Mouse (Mus musculus): ENCODE measurements around the gene Olfr764-ps1.
"Not testable (repeated sequence)": the region's sequence is repeated elsewhere in the genome, so short reads cannot be mapped to it uniquely, and the experiment has no call there.

Gene Olfr764-ps1

GRCm38 (mm10) chr10:129039796-129040195 is at the start of gene Olfr764-ps1:
Gene Olfr764-ps1 (minus strand): TSS chr10:129039896.
- no peak for DNase-seq (ENCODE audit: low spot score in 2 of 2)

GRCm38 (mm10) chr10:129082810-129083209 is 43.1 kb upstream of the Olfr764-ps1 start, which contains the start of gene Olfr767:
Gene Olfr767 (minus strand): TSS chr10:129082910.
- DNase-seq (ENCODE audit: low spot score in 2 of 2), result not testable (repeated sequence)

DNA sequence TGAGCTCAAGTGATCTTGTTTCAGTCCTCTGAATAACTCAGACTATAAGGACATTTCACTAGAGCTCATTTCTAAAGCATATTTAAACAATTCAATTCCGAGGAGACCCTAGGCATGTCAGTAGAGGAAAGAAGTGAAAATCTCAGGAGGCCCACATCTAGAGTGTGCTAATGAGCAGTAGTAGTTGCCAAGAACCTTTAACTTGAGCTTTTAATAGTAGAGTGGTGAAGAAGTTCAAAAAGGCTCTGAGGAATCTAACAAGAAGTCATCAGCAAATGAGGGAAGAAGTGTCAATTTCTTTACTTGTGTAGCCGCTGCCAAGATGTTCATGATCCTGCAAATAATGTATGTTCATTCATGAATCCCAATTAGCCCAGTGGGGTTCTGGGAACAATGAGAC is 29.2 kb upstream of the Olfr764-ps1 start, which contains the start of gene Olfr766-ps1:
Gene Olfr766-ps1 (minus strand): TSS at position 101 of the 400 bp plus-strand sequence.
- no peak for DNase-seq (ENCODE audit: low spot score in 2 of 2)

DNA sequence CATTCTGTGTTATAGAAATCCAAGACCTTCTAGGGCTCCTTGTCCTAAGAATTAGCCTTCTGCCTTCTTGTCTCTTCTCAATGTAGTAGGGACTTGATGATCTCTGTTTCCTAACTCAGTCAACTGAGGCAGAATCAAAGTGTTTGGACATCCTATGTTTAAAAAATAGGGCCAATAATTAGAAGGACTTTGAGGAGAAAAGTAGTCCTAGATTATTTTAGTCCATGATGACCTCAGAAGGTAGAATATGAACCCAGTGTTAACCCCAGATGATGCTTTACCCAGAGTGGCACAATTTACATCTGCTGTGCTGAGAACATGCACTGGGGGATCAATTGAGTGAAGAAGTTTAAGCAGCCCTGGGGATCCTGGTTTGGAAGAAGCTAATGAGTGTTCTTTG is 10.2 kb upstream of the Olfr764-ps1 start, which contains the start of gene Olfr765:
Gene Olfr765 (minus strand): TSS at position 101 of the 400 bp plus-strand sequence.
- DNase-seq (ENCODE audit: low spot score in 2 of 2), result not testable (repeated sequence)

DNA sequence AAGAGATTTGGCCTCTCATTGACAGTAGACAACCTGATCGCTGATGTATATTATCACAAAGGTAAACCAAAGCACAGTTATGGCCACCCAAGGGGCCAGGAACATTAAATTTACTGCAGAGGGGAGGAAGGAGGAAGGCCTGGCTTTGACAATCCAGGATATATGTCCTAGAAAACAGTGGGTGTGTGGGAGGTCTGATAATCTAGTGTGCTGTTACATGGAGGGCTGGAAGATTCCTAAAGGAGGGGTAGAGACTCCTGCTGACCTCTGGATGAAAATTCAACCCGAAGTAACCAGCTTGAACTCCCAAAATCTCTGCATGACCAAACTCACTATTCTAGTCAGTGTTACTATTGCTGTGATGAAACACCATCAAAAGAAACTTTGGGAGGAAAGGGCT is 11.4 kb downstream of the Olfr764-ps1 start:
- no peak for DNase-seq (ENCODE audit: low spot score in 2 of 2)

DNA sequence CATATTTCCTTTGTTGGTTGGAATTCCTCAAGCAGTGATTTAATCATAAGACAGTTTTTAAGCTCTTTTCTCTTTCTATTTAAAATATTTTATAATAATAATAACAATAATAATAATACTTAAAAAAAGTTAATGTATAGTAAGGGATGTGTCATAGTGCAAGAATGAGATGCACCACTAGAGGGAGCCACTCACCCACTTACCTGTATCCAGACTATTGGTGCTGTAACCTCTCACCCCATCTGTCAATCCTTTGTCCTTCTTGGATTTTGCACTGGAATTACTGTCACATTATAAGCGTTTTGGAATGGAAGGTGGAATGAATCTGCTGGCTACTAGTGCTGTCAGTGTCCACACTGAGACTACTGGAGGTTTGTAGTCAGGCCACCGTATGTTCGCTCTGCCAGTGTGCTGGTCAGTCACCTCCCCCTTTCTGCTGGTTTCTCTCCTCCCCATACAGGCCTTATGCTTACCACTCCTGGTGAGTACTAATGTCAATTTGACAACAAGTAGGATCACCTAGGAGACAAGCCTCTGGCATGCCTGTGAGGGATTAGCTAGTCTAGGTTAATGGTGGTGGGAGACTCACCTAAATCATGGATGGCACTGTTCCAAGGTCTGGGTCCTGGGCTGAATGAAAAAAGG is 13.6 kb downstream of the Olfr764-ps1 start:
- DNase-seq (ENCODE audit: low spot score in 2 of 2), result peak in 1 of 2 experiments; percentile 12

GRCm38 (mm10) chr10:129023319-129023718 is 16.4 kb downstream of the Olfr764-ps1 start:
- no peak for DNase-seq (ENCODE audit: low spot score in 2 of 2)

- DNase-seq (ENCODE audit: low spot score in 2 of 2), result no peak
These were observed 25.2 kb downstream of the Olfr764-ps1 start for GRCm38 (mm10) chr10:129014477-129014876.

GRCm38 (mm10) chr10:129011511-129011910 is 28.2 kb downstream of the Olfr764-ps1 start:
- DNase-seq (ENCODE audit: low spot score in 2 of 2), result not testable (repeated sequence)

DNA sequence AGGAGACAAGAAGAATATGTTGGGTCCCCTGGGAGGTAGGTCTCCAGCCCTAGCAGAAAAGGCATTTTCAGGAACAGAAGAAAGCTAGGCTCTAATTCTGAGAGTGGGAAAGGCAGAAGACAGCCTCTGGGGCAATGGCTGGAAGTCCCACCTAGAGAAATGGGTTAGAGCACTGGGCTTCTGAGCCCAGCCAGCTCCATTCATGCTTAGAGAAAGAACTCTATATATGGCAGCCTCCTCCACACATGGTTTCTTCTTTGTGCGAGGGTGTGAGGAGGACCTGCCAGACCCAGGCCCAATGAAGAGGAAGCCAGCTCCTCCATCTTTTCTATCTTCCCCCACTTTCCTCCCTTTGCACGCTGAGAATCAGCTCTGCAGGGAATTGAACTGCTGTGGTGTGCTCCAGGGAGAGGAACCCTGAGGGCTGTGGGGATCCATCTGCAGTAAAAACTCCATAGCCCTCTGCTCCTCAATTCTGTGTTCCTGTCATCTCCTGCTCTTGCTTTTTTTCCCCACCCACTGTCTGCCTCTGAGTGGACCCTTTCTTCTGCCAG is 29.3 kb downstream of the Olfr764-ps1 start, which contains the start of gene Olfr763:
Gene Olfr763 (plus strand): TSS at position 504 of the 554 bp plus-strand sequence.
- DNase-seq (ENCODE audit: low spot score in 2 of 2), result no peak

DNA sequence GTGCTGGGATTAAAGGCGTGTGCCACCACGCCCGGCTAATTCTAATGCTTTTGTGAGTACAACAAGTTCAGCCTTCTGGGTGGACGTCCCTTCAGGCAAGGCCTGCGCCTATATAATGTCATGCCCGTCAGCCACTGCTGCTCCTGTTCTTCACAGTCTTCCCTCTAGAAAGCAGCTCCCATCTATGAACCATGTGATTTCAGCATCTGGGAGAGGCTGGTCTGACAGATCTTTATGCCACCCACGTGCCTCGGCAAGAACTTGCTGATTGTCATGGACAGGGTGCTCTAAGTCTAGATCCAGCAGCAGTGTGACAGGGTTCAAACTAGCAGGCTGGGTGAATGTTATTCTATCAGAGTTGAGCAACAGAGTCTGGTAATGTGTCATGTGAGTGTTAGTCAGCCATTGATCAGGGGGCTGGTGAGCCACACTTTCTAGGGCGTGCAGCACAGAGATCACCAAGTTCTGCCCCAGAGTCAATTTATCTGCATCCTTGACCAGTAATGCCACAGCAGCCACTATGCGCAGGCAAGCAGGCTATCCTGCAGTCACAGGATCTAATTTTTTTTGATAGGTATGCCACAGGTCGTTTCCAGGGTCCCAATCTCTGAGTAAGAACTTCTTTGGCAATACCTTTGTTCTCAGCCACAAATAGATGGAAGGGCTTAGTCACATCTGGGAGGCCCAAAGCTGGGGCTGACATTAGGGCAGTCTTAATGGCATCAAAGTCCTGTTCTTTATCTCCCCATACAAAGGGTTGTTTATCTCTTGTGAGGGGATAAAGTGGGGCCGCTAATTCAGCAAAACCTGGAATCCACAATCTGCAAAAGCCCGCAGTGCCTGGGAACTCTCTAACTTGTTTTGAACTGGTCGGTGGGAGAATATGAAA is 35.4 kb downstream of the Olfr764-ps1 start:
- no peak for DNase-seq (ENCODE audit: low spot score in 2 of 2)

DNA sequence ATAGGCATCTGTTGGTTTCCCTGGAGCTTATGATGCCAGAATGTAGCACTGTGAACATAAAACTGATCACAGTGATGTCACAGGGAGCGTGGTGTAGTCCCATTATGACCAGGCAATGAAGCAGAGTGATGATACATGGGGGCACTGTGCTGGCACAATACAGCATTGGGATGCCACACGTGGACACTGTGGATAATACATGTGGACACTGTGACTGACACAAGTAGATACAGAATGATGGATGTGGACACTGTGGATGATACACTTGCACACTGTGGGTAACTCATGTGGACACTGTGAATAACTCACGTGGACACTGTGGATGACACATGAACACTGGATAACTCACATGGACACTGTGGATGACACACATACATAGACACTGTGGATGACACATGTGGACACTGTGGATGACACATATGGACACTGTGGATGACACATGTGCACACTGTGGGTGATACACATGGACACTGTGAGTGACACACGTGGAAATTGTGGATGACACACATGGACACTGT is 43.1 kb downstream of the Olfr764-ps1 start:
- no peak for DNase-seq (ENCODE audit: low spot score in 2 of 2)

- DNase-seq (ENCODE audit: low spot score in 2 of 2), result no peak
These were observed 43.9 kb downstream of the Olfr764-ps1 start for GRCm38 (mm10) chr10:128995796-128996195.

- DNase-seq (ENCODE audit: low spot score in 2 of 2), result no peak
These were observed 48.7 kb downstream of the Olfr764-ps1 start for GRCm38 (mm10) chr10:128990994-128991393.

- not testable (repeated sequence) for DNase-seq (ENCODE audit: low spot score in 2 of 2)
These were observed 49.4 kb downstream of the Olfr764-ps1 start for GRCm38 (mm10) chr10:128990129-128990850.

DNA sequence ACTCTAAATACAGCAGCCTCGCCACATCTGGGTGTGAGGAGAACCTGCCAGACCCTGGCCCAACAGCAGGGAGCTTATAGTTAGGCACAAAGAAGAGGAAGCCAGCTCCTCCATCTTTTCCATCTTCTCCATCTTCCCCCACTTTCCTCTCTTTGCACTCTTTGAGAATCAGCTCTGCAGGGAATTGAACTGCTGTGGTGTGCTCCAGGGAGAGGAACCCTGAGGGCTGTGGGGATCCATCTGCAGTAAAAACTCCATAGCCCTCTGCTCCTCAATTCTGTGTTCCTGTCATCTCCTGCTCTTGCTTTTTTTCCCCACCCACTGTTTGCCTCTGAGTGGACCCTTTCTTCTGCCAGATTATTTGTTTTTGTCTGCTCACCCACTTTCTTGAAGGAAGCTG is 50.6 kb downstream of the Olfr764-ps1 start, which contains the start of gene Olfr9:
Gene Olfr9 (plus strand): TSS at position 301 of the 400 bp plus-strand sequence.
- not testable (repeated sequence) for DNase-seq (ENCODE audit: low spot score in 2 of 2)
